Mouse (Mus musculus) embryonic facial prominence, embryonic 15.5 days (tissue): ENCODE data around the gene Ube2l3. TPM values are rescaled to one million over a fixed set of nuclear protein-coding genes. Genes with fewer than 3 reads are reported as not detected.
A peak's percentile ranks its signal among the peaks of the same experiment; 100 is the strongest.
"Not testable (repeated sequence)": the region's sequence is repeated elsewhere in the genome, so short reads cannot be mapped to it uniquely, and the experiment has no call there.

Experiments used
- ATAC-seq: fragments of 200-750 bp; cut with Nextera tagmentation; 2 replicates; pipeline ENCODE4 v1.8.0; 2017; ENCODE audit warnings: low read depth, moderate TSS enrichment; ENCODE audit not compliant: insufficient number of reproducible peaks, low FRiP score, low TSS enrichment
- H3K27ac ChIP-seq: fragments of 300-500 bp; sonication (generic); replicated peaks from 2 replicates; pipeline ENCODE4 v1.5.1; 2015; ENCODE audit warnings: mild to moderate bottlenecking, inconsistent platforms
- H3K27me3 ChIP-seq: fragments of 300-500 bp; sonication (generic); 2 replicates; pipeline ENCODE4 v1.6.1; 2015; ENCODE audit warnings: inconsistent platforms
- H3K36me3 ChIP-seq: fragments of 300-500 bp; sonication (generic); 2 replicates; pipeline ENCODE4 v1.6.1; 2015; ENCODE audit warnings: mild to moderate bottlenecking, inconsistent platforms
- H3K4me1 ChIP-seq: fragments of 300-500 bp; sonication (generic); 2 replicates; pipeline ENCODE4 v1.6.1; 2015; ENCODE audit warnings: inconsistent platforms
- H3K4me2 ChIP-seq: fragments of 300-500 bp; sonication (generic); replicated peaks from 2 replicates; pipeline ENCODE4 v1.6.1; 2015; ENCODE audit warnings: mild to moderate bottlenecking, inconsistent platforms
- H3K4me3 ChIP-seq: fragments of 300-500 bp; sonication (generic); replicated peaks from 2 replicates; pipeline ENCODE4 v1.5.1; 2015; ENCODE audit warnings: mild to moderate bottlenecking, inconsistent platforms
- H3K9ac ChIP-seq: fragments of 300-500 bp; sonication (generic); 2 replicates; pipeline ENCODE4 v1.6.1; 2015; ENCODE audit warnings: inconsistent platforms
- H3K9me3 ChIP-seq: fragments of 300-500 bp; sonication (generic); replicated peaks from 2 replicates; pipeline ENCODE4 v1.6.1; 2016; ENCODE audit warnings: inconsistent platforms
- WGBS: fragments of 180-500 bp; shearing (Covaris S2); methylation state at CpG from one replicate; pipeline ENCODE4 v1.1.7; 2015; 5-methylcytosine and 5-hydroxymethylcytosine counted together
- polyA plus RNA-seq: library from polyadenylated mRNA; unstranded; fragments of >200 nt; fragmentation: Nextera tagmentation; extraction: Ambion mirVana; gene quantifications from 2 replicates; pipeline ENCODE4 v1.2.1, GENCODE M21; 2015

Gene Ube2l3
- polyA plus RNA-seq, 1 experiment from 2014 or later, result 312 TPM

DNA sequence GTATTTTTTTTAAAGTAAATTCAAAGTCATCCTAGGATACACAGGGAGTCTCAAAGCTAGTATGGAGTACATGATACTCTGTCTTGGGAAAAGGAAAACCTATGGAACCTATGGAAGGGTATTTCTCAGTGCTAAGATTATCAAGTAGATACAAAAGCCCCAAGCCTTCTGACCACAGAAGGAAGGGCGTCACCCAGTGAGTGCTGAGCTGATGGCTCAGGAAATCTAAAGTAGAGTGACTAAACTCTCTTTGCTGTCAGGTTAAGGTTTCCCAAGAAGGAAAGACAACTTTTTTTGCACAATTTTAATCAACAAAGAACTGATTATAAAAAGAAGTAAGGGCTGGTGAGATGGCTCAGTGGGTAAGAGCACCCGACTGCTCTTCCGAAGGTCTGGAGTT lies 22.7 kb downstream of the Ube2l3 start:
- no peaks in the 10 kb centered on the region for H3K9me3 ChIP-seq
- H3K27me3 ChIP-seq, result no peaks in the 10 kb centered on the region
- no peak overlapping the region for H3K9ac ChIP-seq
- no peak for ATAC-seq
- peaks cover 23% of the 10 kb centered on the region for H3K36me3 ChIP-seq
- no peak overlapping the region for H3K4me3 ChIP-seq
- no peak overlapping the region for H3K27ac ChIP-seq
- H3K4me2 ChIP-seq, result no peak overlapping the region
- 92% methylated on average over 3 of the region's 3 CpGs for WGBS
- H3K4me1 ChIP-seq, result no peaks in the 10 kb centered on the region

DNA sequence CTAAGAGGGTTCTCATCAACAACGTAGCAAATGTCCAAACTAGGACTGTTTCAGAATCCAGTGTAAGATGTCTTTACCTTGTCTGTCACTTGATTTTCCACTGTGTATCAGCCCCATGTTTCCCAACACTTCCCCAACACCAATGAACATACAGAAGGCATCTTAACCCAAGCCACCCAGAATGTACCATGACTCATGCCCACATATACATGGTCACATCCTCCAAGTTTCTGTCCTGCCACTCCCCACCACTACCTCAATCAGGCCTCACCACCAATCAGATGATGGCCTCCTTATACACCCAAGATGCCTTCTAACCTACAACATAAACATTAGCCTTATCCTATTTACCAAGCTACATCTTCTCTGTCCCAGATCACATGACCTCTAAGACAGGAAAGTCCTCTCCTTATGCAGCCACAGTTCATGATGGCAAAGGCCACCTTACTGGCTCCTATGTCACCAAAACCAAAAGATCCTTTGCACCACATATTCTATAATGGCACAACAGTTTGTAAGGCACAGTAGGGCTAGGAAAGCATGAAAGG lies 24.8 kb downstream of the Ube2l3 start:
- no peak for ATAC-seq
- H3K27ac ChIP-seq, result no peak overlapping the region
- H3K9ac ChIP-seq, result no peak overlapping the region
- H3K4me1 ChIP-seq, result no peaks in the 10 kb centered on the region
- peaks cover 40% of the 10 kb centered on the region for H3K36me3 ChIP-seq
- H3K9me3 ChIP-seq, result no peaks in the 10 kb centered on the region
- WGBS, result 94% methylated on average over 1 of the region's 1 CpGs
- H3K4me2 ChIP-seq, result no peak overlapping the region
- H3K4me3 ChIP-seq, result no peak overlapping the region
- H3K27me3 ChIP-seq, result no peaks in the 10 kb centered on the region

DNA sequence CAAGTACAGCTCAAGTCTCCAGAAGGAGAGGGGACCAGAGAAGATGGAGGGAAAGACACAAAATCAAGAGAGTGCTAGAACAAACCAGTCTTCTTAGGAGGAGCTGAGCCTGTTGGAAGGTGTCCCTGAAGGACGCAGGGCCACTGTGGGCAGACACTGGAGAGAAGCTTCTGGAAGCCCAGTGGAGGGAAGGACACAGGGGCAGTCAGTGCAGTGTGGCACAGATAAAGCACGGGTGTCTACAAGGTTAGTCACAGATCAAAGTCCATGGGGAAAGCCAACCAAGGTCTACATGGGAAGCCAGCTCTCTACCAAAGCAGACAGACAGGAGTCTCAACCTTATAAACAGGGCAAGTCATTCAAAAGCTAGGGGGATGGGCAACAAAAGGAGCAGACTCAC lies 26.7 kb downstream of the Ube2l3 start:
- no peak overlapping the region for H3K27ac ChIP-seq
- H3K9ac ChIP-seq, result no peak overlapping the region
- no peaks in the 10 kb centered on the region for H3K9me3 ChIP-seq
- H3K4me3 ChIP-seq, result no peak overlapping the region
- 85% methylated on average over 2 of the region's 2 CpGs for WGBS
- no peak overlapping the region for H3K4me2 ChIP-seq
- peaks cover 57% of the 10 kb centered on the region for H3K36me3 ChIP-seq
- H3K4me1 ChIP-seq, result no peaks in the 10 kb centered on the region
- no peak for ATAC-seq
- no peaks in the 10 kb centered on the region for H3K27me3 ChIP-seq

DNA sequence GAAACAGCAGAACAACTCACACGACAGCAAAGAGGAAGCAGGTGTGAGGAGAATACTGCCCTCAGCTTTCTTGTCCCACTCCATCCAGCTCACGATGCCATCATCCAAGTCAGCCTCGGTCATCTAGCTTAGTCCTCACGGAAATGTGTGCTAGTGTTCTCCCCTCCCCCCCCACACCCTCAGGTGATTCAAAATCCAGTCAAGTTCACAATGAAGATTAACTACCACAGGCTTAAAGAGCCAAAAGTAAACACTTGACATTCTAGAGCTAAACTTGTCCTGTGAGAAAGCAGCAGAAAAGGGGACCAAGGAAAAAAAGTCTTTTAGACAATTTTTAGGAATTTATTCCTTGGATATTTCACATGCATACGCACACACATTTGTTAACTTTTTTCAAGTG lies 34.4 kb downstream of the Ube2l3 start:
- H3K4me3 ChIP-seq, result no peak overlapping the region
- ATAC-seq, result no peak
- no peaks in the 10 kb centered on the region for H3K4me1 ChIP-seq
- H3K9ac ChIP-seq, result no peak overlapping the region
- no peaks in the 10 kb centered on the region for H3K9me3 ChIP-seq
- no peak overlapping the region for H3K4me2 ChIP-seq
- WGBS, result 78% methylated on average over 5 of the region's 5 CpGs
- peaks cover 43% of the 10 kb centered on the region for H3K36me3 ChIP-seq
- H3K27me3 ChIP-seq, result no peaks in the 10 kb centered on the region
- no peak overlapping the region for H3K27ac ChIP-seq

DNA sequence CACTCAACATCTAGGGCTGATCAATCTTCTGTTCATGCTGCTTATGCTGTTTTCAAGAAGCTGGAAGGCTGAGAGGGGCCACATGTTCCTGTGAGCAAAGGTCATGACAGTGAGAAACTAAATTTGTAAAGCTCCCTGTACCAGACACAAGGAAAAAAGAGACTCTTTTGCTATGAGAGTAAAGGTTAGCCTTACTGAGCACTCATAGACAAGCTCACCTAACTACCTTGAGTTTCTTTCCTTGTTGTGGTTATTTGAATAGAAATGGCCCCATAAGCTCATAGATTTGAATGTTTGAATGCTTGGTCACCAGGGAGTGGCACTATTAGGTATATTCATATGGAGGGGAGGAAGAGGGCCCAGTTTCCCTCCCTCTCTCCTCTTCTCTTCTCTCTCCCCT lies 35.3 kb downstream of the Ube2l3 start:
- H3K4me3 ChIP-seq, result no peak overlapping the region
- peaks cover 36% of the 10 kb centered on the region for H3K36me3 ChIP-seq
- no peak overlapping the region for H3K4me2 ChIP-seq
- ATAC-seq, result no peak
- H3K27ac ChIP-seq, result no peak overlapping the region
- no peaks in the 10 kb centered on the region for H3K9me3 ChIP-seq
- H3K27me3 ChIP-seq, result no peaks in the 10 kb centered on the region
- H3K4me1 ChIP-seq, result no peaks in the 10 kb centered on the region
- H3K9ac ChIP-seq, result no peak overlapping the region

DNA sequence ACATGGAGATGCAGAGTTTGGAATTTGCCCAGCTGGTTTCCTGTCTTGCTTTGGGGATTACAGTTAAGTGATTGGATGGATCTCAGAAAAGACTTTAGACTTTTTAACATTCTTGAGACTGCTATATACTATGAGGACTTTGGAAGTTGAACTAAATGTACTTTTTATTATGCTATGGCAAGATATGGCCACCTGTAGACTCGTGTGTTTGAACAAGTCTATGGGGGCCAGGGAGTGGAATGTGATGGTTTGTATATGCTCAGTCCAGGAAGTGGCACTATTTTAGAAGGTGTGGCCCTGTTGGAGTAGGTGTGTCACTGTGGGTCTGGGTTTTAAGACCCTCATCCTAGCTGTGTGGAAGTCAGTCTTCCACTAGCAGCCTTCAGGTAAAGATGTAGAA lies 37.0 kb downstream of the Ube2l3 start:
- not testable (repeated sequence) for H3K27ac ChIP-seq, ATAC-seq, H3K4me3 ChIP-seq, H3K27me3 ChIP-seq, H3K4me2 ChIP-seq, H3K9ac ChIP-seq, H3K4me1 ChIP-seq, H3K9me3 ChIP-seq
- H3K36me3 ChIP-seq, result peaks cover 24% of the 10 kb centered on the region
- 89% methylated on average over 1 of the region's 1 CpGs for WGBS

DNA sequence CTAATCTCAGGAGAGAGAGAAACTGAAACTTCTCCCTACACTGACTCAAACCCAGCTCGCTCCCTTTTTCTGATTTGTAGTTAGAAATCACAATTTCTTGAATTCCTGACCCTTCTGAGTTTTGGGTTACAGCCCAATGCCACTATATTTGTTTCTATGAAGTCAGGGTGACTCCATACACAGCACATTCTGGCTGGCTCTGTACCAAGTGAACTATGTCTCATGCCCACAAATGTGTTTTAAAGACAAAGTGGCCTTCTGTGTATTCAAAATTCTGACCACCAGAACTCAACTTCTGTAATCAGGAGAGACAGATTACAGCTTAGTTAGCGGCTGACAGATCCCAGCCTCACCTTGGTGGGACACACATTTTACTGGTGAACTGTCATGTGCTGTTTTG lies 48.1 kb downstream of the Ube2l3 start:
- no peaks in the 10 kb centered on the region for H3K27me3 ChIP-seq
- no peak overlapping the region for H3K27ac ChIP-seq
- no peaks in the 10 kb centered on the region for H3K9me3 ChIP-seq
- H3K36me3 ChIP-seq, result peaks cover 63% of the 10 kb centered on the region
- H3K4me1 ChIP-seq, result no peaks in the 10 kb centered on the region
- WGBS, result 91% methylated on average over 2 of the region's 2 CpGs
- H3K4me2 ChIP-seq, result no peak overlapping the region
- ATAC-seq, result no peak
- no peak overlapping the region for H3K9ac ChIP-seq
- no peak overlapping the region for H3K4me3 ChIP-seq

DNA sequence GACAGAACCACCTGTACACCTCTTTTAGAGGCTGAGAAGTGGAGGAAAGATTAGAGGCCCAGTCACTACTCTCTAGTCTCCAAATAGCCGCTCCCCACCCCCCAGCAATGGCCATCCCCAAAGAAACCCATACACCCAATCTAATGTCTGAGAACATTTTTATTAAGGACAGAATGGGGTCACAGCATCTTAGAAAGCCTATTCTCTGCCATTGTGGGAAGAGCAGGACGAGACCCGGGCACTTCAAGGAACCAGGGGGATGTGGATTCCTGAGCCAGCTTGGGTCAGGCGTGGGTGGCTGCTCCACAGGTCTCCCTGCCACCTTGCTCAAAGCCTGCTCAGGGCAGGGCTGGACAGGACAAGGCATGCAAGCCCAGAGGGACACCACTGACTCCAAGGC lies 50.6 kb downstream of the Ube2l3 start:
- Histone ChIP-seq H3K27me3 (no peaks in the 10 kb centered on the region), H3K36me3 (peaks cover 44% of the 10 kb centered on the region), H3K27ac (no peak overlapping the region), H3K9me3 (no peaks in the 10 kb centered on the region), H3K4me2 (no peak overlapping the region), H3K4me3 (no peak overlapping the region), H3K9ac (no peak overlapping the region), H3K4me1 (peaks cover 15% of the 10 kb centered on the region)
- no peak for ATAC-seq
- WGBS, result 91% methylated on average over 4 of the region's 4 CpGs

DNA sequence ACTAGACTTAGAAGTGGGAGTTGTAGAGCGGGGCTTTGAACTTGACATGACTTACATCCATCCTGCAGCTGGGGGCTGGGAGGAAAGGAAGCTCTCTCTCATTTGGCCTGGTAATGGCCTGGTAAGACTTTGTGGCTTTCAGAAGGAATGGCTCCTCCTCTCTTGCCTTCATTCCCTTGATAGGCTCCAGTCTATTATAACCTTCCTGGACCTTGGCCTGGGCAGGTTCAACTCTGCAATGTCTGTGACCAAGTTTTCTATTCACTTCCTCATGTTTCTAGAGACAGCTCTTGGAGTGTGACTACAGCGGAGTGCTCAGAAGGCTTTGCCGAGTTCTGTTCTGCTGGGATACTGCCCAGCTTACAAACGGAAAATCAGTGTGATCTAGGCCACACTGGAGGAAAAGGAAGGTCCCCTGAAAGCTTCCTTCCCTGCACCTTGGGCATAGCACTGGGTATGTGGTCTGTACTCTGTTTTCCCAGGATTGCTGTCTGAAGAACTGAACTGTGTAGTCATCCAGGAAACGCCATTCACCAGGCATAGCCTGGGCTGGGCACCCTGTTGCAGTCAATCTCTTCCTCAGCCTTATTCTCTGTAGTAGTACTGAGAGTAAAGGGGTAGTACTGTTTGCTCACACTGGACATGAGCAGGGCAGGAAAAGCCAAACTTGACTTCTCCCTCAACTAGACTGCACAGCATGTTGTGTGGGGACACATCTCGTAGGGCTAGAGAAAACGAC lies 51.8 kb downstream of the Ube2l3 start:
- Histone ChIP-seq H3K9me3 (no peaks in the 10 kb centered on the region), H3K4me2 (no peak overlapping the region), H3K27me3 (no peaks in the 10 kb centered on the region), H3K9ac (no peak overlapping the region), H3K36me3 (peaks cover 36% of the 10 kb centered on the region), H3K27ac (no peak overlapping the region), H3K4me3 (no peak overlapping the region), H3K4me1 (peaks cover 17% of the 10 kb centered on the region)
- 83% methylated on average over 7 of the region's 7 CpGs for WGBS
- ATAC-seq, result no peak

DNA sequence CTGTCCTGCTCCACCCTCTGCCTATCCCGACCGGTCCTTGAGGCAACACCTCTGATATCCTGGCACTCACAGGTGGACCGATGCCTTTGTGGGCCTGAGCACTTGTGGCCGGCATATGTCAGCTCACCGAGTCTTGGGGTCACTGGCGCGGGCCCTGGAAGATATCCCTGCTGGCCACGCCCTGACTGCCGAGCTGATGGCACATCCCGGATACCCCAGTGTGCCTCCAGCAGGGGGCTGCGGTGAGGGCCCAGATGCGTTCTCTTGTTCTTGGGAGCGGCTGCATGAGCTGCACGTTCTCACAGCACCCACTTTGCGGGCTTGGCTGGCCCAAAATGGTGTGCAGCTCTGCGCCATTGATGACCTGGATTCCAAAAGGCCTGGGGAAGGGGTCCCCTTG lies 54.4 kb downstream of the Ube2l3 start:
- peak overlapping the region; percentile 60 for H3K4me3 ChIP-seq
- no peaks in the 10 kb centered on the region for H3K27me3 ChIP-seq
- peaks cover 17% of the 10 kb centered on the region for H3K36me3 ChIP-seq
- no peak overlapping the region for H3K27ac ChIP-seq
- WGBS, result 4% methylated on average over 16 of the region's 16 CpGs
- ATAC-seq, result 0 out of 2 replicates have a peak, but pooled peaks have one; percentile 27
- peak overlapping the region; percentile 94 for H3K4me2 ChIP-seq
- no peaks in the 10 kb centered on the region for H3K9me3 ChIP-seq
- H3K4me1 ChIP-seq, result peaks cover 17% of the 10 kb centered on the region
- no peak overlapping the region; the same call in 1 of the 2 replicates for H3K9ac ChIP-seq

DNA sequence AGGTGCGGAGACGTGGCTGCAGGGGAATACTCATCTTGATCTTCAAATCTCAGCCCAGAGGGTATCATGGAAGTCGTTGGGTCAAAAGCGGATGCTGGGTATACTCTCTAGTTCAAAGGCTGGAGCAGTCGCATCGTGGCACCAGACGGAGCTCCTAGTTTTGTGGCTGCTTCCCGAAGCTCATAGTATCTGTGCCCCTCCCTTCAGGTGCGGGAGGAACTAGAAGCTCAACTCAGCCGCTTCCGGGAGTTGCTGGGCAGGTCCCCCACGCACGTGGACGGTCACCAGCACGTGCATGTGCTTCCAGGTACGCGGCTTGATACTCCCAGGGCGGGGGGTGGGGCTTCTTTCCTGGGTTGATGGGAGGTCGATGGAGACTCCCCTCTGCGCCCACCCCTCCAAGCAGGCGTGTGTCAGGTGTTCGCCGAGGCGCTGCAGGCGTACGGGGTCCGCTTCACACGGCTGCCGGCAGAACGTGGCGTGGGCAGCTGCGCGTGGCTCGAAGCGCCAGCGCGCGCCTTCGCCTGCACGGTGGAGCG lies 55.0 kb downstream of the Ube2l3 start:
- Histone ChIP-seq H3K9me3 (no peaks in the 10 kb centered on the region), H3K27ac (no peak overlapping the region), H3K4me2 (peak overlapping the region; percentile 94), H3K9ac (peak overlapping the region; percentile 26), H3K4me1 (peaks cover 17% of the 10 kb centered on the region), H3K36me3 (peaks cover 12% of the 10 kb centered on the region), H3K27me3 (no peaks in the 10 kb centered on the region), H3K4me3 (peak overlapping the region; percentile 60)
- ATAC-seq, result 0 out of 2 replicates have a peak, but pooled peaks have one; percentile 3
- under 1% methylated on average over 39 of the region's 41 CpGs for WGBS
